Mouse (Mus musculus) testis, postnatal 14 days (tissue): ENCODE measurements around the gene Nusap1.
"Not testable (repeated sequence)": the region's sequence is repeated elsewhere in the genome, so short reads cannot be mapped to it uniquely, and the experiment has no call there.

Experiments
- DNase-seq: peaks from one replicate; pipeline ENCODE4 v3.0.0; 2021; ENCODE audit warnings: low spot score

Nusap1 gene

DNA sequence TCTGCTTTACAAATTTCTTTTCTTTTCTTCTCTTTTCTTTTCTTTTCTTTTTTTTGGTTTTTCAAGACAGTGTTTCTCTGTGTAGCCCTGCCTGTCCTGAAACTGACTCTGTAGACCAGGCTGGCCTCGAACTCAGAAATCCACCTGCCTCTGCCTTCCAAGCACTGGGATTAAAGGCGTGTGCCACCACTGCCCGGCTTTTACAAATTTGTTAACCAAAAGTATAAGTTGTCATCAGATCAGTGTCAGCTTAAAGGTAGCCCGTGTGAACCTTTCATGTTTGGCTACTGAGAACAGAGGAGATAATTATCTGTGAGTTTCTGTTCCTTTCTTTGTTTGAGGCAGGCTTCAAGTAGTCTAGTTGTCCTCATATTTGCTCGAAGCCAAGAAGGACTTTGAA, 26.2 kb downstream of the Nusap1 start:
- no peak for DNase-seq

- DNase-seq: peak; percentile 89
Observed at GRCm38 (mm10) chr2:119662220-119663182, 44.4 kb downstream of the Nusap1 start, which contains the start of gene Ndufaf1. Gene Ndufaf1 (minus strand): TSS chr2:119662827.

DNA sequence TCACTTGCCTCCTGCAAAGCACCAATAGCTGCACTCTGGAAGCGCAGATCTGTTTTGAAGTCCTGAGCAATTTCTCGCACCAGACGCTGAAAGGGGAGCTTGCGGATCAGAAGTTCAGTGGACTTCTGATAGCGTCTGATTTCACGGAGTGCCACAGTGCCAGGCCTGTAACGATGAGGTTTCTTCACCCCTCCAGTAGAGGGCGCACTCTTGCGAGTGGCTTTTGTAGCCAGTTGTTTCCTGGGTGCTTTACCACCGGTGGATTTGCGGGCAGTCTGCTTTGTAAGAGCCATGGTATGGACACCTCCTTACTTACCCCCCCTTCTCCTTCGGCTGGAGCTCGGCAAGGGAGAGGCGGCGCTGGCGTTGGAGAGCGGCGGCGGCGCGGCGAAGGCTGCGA, 47.6 kb downstream of the Nusap1 start:
- DNase-seq: not testable (repeated sequence)

GRCm38 (mm10) chr2:119669010-119669409, 50.9 kb downstream of the Nusap1 start:
- DNase-seq: peak; percentile 24

- peak; percentile 93 for DNase-seq
Observed at GRCm38 (mm10) chr2:119674525-119675214, 56.6 kb downstream of the Nusap1 start, which contains the start of gene Rtf1. Gene Rtf1 (plus strand): TSS chr2:119675068.

DNA sequence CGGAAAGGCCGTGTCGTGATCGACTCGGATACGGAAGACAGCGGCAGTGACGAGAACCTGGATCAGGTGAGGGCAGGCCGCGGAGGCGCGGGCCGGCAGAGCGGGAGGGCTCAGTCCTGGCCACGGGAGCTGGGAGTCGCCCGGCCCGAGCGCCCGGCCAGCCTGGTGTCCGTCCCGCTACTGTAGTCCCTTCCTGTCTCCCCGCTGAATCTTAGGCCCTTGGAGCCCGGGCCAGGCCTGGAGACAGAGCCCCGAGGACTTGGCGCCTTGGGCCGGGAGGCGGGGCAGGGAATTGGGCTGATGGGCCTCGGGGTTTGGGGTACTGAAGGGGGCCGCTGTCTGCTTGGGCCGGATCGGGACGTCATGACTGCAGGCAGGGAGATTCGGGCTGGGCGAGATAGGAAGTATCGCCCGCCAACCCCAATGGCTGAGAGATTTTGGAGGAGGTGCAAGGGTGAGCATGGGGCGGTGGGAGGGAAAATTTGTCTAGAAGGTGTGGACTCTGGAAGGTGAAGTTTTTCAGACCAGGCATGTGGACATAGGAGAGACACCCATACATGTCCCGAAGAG, 57.2 kb downstream of the Nusap1 start:
- no peak for DNase-seq

DNA sequence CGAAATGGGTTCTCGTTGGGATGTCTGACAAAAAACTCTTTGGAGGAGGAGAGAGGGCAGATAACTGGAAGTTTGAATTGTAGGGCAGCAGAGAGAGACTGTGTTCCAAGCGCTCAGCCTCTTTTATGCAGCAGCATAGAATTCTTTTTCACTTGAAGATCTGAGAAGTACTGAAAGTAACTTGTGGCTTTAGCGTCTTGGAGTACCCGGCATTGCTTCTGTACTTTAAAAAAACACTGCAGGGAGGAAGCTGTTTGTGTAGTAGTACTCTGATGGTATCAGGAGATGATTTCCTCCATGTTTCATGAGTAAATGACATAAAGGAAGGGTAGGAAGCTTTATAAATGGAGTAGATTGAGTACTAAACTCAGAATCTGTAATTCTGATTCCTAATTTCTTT, 57.7 kb downstream of the Nusap1 start:
- no peak for DNase-seq

- no peak for DNase-seq
Observed at GRCm38 (mm10) chr2:119683706-119684105, 65.6 kb downstream of the Nusap1 start.

- no peak for DNase-seq
Observed at GRCm38 (mm10) chr2:119692003-119692701, 74.1 kb downstream of the Nusap1 start.

DNA sequence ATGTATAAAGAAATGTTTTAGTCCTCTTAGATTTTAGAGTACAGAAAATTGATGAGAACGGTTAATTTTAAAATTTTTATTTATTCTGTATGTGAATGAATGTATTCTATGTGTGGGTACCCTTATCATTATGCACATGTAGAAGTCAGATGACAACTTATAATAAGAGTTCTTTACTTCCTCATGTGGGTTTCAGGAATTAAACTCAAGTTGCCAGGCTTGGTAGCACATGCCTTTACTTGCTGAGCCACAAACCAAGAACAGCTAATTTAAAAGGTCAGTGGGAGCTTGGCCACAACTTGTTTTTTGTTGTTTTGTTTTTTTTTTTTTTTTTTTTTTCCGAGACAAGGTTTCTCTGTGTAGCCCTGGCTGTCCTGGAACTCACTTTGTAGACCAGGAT, 76.7 kb downstream of the Nusap1 start:
- DNase-seq: no peak

GRCm38 (mm10) chr2:119696111-119696510, 78.0 kb downstream of the Nusap1 start:
- DNase-seq: no peak

- DNase-seq: no peak
Observed at GRCm38 (mm10) chr2:119698472-119698871, 80.4 kb downstream of the Nusap1 start.

DNA sequence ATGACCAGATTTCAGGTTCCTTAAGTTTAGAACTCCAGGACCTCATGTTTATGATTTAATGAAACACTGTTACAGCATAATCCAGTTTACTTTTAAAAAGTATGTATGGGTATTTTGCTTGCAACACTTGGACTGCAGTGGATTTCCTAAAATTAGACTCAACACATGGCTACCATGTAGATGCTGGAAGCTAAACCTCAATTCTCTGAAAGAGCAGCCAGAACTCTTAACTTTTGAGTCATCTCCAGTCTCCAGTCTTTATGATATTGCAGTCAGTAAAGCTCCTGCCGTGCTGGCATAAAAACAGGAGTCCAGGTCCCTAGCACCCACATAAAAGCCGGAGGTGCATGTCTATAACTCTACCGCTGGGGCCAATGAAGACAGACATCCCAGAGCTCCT, 81.9 kb downstream of the Nusap1 start:
- DNase-seq: no peak
